Mouse (Mus musculus): ENCODE results near the gene Tcap. TPM values are rescaled to one million over a fixed set of nuclear protein-coding genes. Genes with fewer than 3 reads are reported as not detected.
A peak's percentile ranks its signal among the peaks of the same experiment; 100 is the strongest.

The Tcap gene
- total RNA-seq (2021) = 0.91 TPM in 1 of 2 replicates, not detected in the other
- long read RNA-seq = 0 reads

DNA sequence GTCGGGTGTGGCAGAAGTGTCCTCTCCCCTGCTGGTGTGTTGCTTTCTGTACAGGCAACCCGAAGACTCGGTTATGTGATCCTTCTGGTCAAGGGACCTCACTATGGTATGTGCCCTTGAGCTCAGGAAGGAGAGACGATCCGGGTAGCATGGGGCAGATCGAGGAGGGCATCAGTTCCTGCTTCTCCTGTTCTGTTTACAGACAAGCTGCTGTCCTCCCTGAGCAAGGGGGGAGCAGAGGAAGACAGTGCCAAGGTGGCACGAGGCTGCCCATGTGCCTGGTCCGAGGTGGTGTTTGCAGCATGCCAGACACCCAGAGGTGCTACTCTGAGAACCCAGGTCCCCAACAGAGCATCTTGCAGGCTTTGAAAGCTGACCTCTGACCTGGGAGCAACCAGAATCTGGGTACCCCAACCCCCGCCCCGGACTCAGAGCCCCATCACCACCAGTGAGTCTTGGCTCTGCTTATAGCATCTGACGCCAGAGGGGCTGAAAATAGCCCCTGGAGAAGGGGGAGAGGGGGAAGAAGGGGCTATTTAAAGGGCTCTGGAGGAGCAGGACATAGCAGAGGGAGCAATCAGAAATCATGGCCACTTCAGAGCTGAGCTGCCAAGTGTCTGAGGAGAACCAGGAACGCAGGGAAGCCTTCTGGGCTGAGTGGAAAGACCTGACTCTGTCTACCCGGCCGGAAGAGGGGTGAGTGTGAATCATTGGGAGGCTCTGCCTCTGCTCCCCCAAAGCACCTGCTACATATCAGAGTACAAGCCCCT is at the start of gene Tcap:
Tcap (plus strand) TSS at position 551 of the 770 bp plus-strand sequence.
- no peak for DNase-seq

DNA sequence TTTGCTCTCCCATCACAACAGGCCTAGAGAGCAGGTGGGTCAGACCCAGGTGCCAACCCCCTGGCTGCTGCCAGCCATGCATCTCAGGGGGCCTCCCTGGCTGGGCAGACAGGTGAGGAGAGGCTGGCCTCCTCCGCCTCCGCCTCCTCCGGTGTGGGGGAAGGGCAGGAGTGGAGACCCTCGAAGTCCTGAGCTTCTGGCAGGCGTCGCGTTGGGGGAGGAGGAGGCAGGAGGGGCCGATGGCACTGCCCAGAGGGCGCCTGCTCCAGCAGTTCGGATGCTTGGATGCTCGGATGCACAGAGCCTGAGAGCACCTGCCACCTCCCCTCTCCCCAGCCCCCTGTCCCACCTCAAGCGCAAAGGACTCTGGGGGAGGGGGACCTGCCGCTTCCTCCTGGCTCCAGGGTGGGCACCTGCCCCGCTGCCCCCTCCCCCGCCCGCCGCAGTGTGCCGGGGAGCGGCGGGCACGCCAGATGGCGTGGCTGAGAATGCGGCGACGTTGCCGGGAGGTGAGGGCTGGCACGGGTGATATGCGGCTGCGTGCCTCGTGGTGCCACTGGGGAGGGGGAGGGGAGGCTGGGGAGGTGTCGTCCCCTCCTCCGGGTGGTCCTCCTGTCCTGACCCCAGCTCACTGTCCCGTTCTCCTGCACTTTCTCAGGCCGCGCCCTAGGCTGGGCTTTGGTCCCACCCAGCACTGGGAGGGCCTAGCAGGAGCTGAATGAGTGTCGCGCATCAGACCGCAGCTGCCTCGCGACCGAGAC is 49.5 kb upstream of the Tcap start:
- DNase-seq = no peak

DNA sequence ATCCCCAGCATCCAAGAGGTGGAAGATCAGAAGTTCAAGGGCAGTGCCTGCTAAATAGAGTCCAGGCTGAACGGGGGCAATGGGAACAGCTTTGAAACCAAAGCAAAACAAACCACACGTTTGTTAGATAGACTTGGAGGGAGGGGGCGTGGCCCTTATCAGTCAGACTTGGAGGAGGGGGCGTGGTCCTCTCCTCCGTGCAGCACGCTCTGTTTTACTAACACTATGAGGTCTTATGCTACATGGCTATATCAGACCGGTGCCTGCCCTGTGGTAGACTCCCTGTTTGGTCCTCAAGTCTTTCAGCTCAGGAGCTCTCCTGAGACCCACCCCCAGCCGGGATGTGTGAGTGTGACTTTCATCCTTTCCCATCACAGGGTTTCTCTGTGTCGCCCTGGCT is 48.4 kb upstream of the Tcap start:
- DNase-seq = no peak

GRCm38 (mm10) chr11:98336245-98337107 is 47.1 kb upstream of the Tcap start:
- no peak for DNase-seq

DNA sequence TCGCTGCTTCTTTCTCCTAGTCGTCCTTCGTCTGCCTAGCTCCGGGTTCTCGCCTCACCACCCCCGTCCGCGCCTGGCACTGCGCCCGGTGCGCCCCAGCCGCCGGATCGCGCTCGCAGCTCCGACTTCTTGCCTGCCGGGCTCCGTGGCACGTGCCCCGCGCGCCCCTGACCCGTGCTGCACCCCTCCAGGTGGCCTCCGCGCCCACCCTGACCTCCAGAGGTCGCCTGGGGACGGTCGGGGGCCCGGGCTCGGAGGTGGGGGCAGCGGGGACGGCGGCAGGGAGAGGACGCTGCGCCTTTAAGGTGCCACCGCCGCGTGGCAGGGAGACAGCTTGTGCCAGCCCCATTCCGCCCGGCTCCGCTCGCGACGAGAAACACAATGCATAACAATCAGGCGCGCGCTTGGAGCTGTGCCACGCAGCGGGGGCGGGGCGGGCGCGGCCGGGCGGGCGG is 45.1 kb upstream of the Tcap start:
- peak; percentile 66 for DNase-seq

- no peak for DNase-seq
Measured at GRCm38 (mm10) chr11:98339071-98339501, 44.5 kb upstream of the Tcap start.

GRCm38 (mm10) chr11:98339679-98340287 is 43.8 kb upstream of the Tcap start:
- DNase-seq = no peak

DNA sequence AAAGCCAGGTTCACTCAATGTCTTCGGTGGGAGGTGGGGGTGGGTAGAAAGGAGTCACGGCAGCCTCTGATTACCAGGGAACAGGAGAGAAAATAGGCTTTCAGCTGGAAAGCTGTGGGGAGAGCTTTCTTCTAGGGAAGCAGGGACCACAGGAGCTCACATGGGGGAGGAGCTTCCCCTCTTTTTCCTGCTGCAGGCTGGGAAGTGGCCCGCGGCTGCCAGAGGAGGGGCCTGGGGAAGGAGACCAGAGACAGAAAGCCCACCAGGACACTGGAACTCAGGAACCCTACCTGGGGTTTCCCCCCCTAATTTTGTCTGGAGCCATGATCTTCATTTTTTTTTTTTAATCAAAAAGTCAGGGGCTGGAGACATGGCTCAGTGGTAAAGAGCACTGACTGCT is 43.0 kb upstream of the Tcap start:
- DNase-seq = no peak

- DNase-seq = no peak
Measured at GRCm38 (mm10) chr11:98341174-98341573, 42.4 kb upstream of the Tcap start.

DNA sequence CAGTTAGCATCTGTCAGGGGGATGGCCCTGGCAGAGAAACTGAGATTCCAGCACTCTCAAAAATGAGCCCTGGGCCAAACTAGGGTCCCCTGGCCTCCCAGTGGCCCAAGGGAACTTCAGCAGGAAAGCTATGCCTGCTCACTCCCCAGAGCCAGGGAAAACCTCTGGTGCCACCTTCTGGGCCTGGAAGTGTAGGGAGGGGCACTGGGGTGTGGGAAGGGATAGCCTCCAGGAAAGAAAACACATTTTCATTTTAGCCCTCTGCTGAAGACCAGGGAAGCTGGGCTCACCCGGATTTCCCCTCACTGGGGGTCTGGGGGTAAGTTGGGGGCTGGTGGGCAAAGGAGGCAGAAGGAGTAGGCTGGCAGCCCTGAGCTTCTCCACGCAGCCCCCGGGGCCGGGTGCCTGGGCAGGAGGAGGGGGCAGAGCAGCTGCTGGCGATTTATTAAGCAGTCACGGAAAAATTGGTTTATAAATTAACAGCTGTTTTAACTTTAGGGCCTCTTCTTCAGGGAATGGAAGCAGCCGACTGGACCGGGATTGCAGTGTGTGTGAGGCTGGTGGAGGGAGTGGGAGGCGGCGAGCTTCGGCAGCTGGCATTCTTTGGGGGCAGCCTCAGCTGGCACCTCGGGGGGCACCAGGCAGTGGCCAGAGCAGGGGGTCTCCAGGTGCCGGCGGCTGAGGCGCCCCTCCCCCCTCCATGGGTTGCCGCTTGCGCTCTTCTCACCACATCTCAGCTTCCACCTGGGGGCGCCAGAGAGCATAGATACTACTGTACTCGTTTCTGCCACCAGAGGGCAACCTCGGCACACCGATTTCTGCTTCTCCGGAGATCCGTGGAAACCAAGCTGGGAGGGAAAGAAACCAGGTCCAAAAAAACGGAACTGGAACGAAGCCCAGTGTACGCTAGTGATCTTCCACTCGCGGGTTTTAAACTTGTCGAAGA is 41.3 kb upstream of the Tcap start:
- DNase-seq = peak; percentile 92

DNA sequence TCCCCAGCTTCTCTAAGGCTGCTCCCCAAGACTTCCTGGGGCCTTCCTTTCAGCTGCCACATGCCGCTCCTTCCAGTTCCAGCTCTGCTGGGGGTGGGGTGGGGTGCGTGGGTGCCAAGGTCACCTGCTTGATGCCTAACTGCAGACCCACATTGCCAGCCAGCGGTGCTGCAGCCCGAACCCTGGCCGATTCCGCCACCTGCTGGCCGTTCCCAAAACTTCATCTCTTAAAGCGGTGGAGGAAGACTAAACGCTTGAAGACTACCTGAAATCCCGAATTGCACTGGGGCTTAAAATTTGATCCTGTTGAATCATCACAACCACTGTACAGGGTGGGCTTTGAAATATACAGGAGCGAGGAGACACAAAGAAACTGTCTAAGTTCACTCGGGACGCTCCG is 38.4 kb upstream of the Tcap start:
- peak; percentile 85 for DNase-seq

GRCm38 (mm10) chr11:98346168-98346567 is 37.4 kb upstream of the Tcap start:
- no peak for DNase-seq

GRCm38 (mm10) chr11:98347385-98348082 is 36.1 kb upstream of the Tcap start:
- DNase-seq = no peak

GRCm38 (mm10) chr11:98348083-98348961 is 35.3 kb upstream of the Tcap start, which contains the start of gene Ppp1r1b:
Gene Ppp1r1b (plus strand): TSS chr11:98348404.
- DNase-seq = peak; percentile 59

- no peak for DNase-seq
Measured at GRCm38 (mm10) chr11:98349308-98349707, 34.3 kb upstream of the Tcap start.

GRCm38 (mm10) chr11:98352272-98352990 is 31.2 kb upstream of the Tcap start:
- DNase-seq = no peak

- DNase-seq = no peak
Measured at GRCm38 (mm10) chr11:98353651-98354211, 29.9 kb upstream of the Tcap start.

DNA sequence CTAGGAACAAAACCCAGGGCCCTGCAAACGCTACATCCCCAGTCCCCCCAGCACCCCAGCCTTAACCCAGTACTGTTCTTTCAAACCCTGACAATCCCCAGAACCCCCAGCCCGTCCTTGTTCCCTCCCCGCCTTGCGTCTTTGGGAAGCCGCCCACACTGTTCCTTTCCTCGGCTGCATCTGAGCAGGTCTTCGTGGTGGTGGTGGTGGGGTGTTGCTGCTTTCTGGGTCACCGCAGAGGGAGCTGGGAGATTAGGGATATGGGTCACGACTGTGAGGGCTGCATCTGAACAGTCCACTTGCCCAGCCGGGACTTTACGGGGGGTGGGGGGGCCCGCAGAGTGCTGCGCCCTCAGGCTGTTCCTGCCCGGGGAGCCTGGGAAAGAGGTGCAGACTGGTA is 29.2 kb upstream of the Tcap start:
- no peak for DNase-seq

Measured in adrenal gland, postnatal 25 days (tissue).